Mouse (Mus musculus): ENCODE measurements around the gene Lpar6. TPM values are rescaled to one million over a fixed set of nuclear protein-coding genes. Genes with fewer than 3 reads are reported as not detected.
A peak's percentile ranks its signal among the peaks of the same experiment; 100 is the strongest.

Gene Lpar6
- 18.9 and 20.0 TPM in 2 replicates for polyA plus RNA-seq (2016; fragmentation: Nextera tagmentation; extraction: Ambion mirVana)

DNA sequence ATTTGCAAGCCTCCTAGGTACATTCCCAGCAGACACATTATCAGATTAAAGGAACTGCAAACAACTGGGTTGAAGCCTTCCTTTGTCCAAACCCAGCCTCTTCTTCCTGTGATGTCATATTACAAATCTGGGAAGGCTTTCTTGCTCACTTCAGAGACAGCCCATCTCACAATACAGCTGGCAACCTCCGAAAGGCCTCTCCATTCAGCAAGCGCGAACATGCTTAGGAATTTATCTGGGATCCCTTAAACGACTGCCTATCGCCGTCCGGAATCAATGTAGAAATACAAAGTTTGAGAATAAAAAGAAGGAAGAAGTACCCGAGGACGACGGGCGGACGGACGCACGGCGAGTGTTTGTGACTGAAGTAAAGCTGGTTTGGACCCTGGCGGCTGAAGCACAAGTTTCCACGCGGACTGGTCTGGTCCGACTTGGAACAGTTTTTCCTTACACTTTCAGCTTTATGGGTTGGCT, at the start of gene Lpar6:
TSS of gene Lpar6 (plus strand) at position 48 of the 474 bp plus-strand sequence.
- Histone ChIP-seq H3K27me3 (ENCODE audit: low read depth, poor library complexity, severe bottlenecking) (no peaks in the 10 kb centered on the region), H3K4me3 (peak within 1 kb of the TSS; percentile 66), H3K9me3 (replicated peaks) (no peaks in the 10 kb centered on the region), H3K36me3 (peaks cover 17% of the 10 kb centered on the region), H3K4me1 (peaks cover 31% of the 10 kb centered on the region), H3K27ac (peak within 1 kb of the TSS; percentile 96)
- peak; percentile 72 for DNase-seq (ENCODE audit: low spot score)
- WGBS: under 1% methylated on average over 19 of the region's 19 CpGs

DNA sequence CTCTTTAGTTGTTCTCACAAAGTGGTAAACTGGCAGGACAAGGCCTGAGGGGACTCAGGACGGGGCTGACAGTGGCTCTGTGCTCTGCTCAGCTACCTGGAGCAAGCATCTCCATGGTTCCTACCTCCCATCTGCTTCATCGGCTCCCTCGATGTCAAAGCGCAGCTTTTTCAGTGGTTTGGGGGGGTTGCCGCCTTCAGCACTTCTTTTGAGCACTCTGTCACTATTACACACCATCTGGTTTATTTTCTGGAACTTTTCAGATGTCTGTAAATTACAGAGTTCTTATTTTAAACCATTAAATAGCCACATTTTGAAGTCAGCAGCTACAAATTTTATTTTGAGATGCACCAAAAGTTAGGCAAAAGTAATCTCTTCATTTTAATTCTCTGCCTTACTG, 38.6 kb upstream of the Lpar6 start:
- H3K4me1 ChIP-seq: peaks cover 12% of the 10 kb centered on the region
- no peak for DNase-seq (ENCODE audit: low spot score)
- peaks cover 7% of the 10 kb centered on the region for H3K36me3 ChIP-seq
- no peaks in the 10 kb centered on the region for H3K27me3 ChIP-seq (ENCODE audit: low read depth, poor library complexity, severe bottlenecking)
- H3K9me3 ChIP-seq (replicated peaks): no peaks in the 10 kb centered on the region
- WGBS: 29% methylated on average over 5 of the region's 5 CpGs
- peak overlapping the region; percentile 44; the same call in 1 of the 2 replicates for H3K27ac ChIP-seq
- no peak overlapping the region for H3K4me3 ChIP-seq

DNA sequence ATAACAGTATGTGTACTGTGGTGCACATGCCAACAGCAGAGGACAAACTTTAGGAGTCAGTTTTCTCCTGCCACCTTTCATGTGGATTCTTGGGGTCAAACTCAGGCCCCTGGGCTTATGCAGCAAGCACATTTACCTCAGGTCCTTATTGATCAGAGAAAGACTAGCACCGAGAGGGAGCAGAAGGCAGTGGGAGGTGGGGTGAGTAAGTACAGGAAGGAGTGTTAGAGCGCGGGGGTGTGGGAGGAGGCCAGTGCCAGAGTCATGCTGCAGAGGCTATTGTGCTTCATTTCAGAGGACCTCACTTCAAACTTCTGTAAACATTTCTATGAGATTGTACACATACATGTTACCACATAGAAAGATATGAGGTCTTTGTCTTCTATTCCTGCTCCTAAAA, 36.2 kb upstream of the Lpar6 start:
- 60% methylated on average over 3 of the region's 3 CpGs for WGBS
- no peaks in the 10 kb centered on the region for H3K27me3 ChIP-seq (ENCODE audit: low read depth, poor library complexity, severe bottlenecking)
- H3K27ac ChIP-seq: no peak overlapping the region
- no peak for DNase-seq (ENCODE audit: low spot score)
- H3K4me1 ChIP-seq: peaks cover 12% of the 10 kb centered on the region
- no peak overlapping the region for H3K4me3 ChIP-seq
- H3K9me3 ChIP-seq (replicated peaks): no peaks in the 10 kb centered on the region
- no peaks in the 10 kb centered on the region for H3K36me3 ChIP-seq

DNA sequence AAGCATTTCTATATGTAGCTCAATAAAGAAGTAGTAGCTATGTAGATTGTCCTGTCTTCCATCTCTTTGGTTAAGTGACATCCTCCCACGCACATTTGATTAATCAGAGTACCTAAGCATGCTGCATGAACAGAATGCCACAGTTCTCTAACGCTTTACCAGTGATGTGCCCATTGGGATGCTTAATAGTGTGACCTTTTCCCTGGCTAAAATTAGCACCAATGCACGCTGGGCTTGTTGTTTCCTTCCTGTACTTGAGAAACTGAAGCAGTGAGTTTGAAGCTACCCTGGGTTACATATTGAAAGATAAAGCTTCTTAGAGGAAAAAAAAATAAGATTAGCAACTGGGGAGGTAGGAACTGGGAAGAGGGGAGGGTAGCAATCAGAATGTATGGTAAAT, 33.7 kb upstream of the Lpar6 start:
- H3K9me3 ChIP-seq (replicated peaks): no peaks in the 10 kb centered on the region
- H3K4me1 ChIP-seq: peaks cover under 1% of the 10 kb centered on the region
- H3K36me3 ChIP-seq: no peaks in the 10 kb centered on the region
- H3K4me3 ChIP-seq: no peak overlapping the region
- WGBS: 80% methylated on average over 3 of the region's 3 CpGs
- no peak overlapping the region for H3K27ac ChIP-seq
- H3K27me3 ChIP-seq (ENCODE audit: low read depth, poor library complexity, severe bottlenecking): no peaks in the 10 kb centered on the region
- DNase-seq (ENCODE audit: low spot score): no peak

DNA sequence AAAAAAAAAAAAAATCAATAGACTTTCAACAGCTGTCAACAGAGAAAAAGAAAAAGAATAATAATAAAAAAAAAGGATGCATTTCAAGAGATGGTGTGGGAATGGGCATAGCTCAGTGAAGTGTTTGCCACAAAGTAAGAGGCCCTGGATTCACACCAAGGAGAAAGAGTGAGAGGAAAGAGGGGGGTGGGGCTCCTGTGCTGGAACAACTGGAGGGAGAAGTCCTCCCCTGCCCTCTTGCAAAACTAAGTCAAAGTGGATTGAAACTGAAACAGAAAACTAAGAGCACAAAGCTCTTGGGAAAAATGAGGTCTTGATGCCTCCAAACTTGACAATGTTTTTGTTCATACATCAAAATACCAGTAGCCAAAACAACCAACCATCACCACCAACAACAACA, 28.4 kb upstream of the Lpar6 start:
- Histone ChIP-seq H3K4me1 (no peaks in the 10 kb centered on the region), H3K27ac (no peak overlapping the region), H3K36me3 (no peaks in the 10 kb centered on the region), H3K27me3 (ENCODE audit: low read depth, poor library complexity, severe bottlenecking) (no peaks in the 10 kb centered on the region), H3K4me3 (no peak overlapping the region), H3K9me3 (replicated peaks) (no peaks in the 10 kb centered on the region)
- DNase-seq (ENCODE audit: low spot score): no peak

DNA sequence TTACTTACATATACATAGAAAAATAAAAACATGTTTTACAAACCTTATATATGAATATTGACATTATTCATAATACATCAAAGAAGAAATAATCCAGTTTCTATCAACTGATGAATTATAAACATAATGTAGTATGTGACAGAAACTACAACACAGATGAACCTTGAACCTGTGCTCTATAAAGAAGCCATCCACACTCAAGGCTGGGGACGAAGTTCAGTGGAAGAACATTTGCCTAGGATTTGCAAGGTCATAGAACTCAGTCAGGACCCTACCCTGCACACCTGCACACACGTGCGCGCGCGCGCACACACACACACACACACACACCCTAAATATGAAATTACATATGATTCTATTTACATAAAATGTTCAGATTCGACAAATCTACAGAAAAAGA, 27.5 kb upstream of the Lpar6 start:
- H3K4me3 ChIP-seq: no peak overlapping the region
- whole genome bisulfite sequencing: 95% methylated on average over 8 of the region's 8 CpGs
- no peaks in the 10 kb centered on the region for H3K27me3 ChIP-seq (ENCODE audit: low read depth, poor library complexity, severe bottlenecking)
- no peaks in the 10 kb centered on the region for H3K4me1 ChIP-seq
- DNase-seq (ENCODE audit: low spot score): no peak
- peaks cover 3% of the 10 kb centered on the region; the same call in 1 of the 2 replicates for H3K36me3 ChIP-seq
- no peaks in the 10 kb centered on the region for H3K9me3 ChIP-seq (replicated peaks)
- H3K27ac ChIP-seq: no peak overlapping the region

DNA sequence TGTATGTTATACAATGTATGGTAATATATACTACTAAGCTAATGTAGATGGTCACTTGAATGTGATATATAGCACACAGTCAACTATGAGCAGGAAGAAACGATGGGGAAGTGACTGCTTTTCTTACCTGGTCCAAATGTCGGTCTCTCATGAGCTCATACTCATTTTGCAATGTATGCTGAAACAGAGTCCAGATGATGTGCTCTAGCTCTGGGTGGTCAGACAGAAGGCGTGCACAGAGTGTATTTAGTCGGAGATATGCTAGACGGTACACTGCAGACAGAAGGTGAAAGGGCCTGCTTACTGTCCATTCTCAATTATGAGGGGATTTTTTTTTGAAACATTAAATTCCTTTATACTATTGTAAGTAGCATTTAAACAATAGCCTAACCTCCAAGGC, 26.2 kb upstream of the Lpar6 start:
- no peak overlapping the region for H3K27ac ChIP-seq

DNA sequence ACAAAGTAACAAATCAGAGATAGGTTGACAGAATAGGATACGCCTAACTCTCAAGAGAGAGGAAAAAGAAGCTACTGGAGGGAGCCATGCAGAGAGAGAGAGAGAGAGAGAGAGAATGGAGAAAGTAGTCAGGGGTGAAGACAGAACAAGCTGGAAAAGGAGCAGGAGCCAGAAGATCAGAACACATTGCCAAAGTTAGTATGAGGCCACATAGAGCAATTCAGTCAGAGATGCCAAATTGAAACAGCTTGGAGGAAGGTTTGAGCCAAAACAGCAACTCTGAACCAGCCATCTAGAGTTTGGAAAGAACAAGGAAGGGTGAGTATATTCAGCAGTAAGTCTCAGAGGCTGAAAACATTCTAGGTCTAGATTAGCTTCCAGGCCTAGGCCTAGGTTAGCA, 20.6 kb upstream of the Lpar6 start:
- no peaks in the 10 kb centered on the region for H3K9me3 ChIP-seq (replicated peaks)
- H3K4me3 ChIP-seq: no peak overlapping the region
- DNase-seq (ENCODE audit: low spot score): no peak
- H3K27ac ChIP-seq: no peak overlapping the region
- peaks cover 5% of the 10 kb centered on the region; the same call in 1 of the 2 replicates for H3K36me3 ChIP-seq
- H3K4me1 ChIP-seq: no peaks in the 10 kb centered on the region
- H3K27me3 ChIP-seq (ENCODE audit: low read depth, poor library complexity, severe bottlenecking): no peaks in the 10 kb centered on the region
- WGBS: 85% methylated on average over 1 of the region's 1 CpGs

More for the DNA sequence above, 26.2 kb upstream of the Lpar6 start:
- Histone ChIP-seq H3K9me3 (replicated peaks) (no peaks in the 10 kb centered on the region), H3K27me3 (ENCODE audit: low read depth, poor library complexity, severe bottlenecking) (no peaks in the 10 kb centered on the region), H3K4me3 (no peak overlapping the region), H3K4me1 (no peaks in the 10 kb centered on the region), H3K36me3 (peaks cover 5% of the 10 kb centered on the region; the same call in 1 of the 2 replicates)
- DNase-seq (ENCODE audit: low spot score): no peak
- WGBS: 93% methylated on average over 5 of the region's 5 CpGs

DNA sequence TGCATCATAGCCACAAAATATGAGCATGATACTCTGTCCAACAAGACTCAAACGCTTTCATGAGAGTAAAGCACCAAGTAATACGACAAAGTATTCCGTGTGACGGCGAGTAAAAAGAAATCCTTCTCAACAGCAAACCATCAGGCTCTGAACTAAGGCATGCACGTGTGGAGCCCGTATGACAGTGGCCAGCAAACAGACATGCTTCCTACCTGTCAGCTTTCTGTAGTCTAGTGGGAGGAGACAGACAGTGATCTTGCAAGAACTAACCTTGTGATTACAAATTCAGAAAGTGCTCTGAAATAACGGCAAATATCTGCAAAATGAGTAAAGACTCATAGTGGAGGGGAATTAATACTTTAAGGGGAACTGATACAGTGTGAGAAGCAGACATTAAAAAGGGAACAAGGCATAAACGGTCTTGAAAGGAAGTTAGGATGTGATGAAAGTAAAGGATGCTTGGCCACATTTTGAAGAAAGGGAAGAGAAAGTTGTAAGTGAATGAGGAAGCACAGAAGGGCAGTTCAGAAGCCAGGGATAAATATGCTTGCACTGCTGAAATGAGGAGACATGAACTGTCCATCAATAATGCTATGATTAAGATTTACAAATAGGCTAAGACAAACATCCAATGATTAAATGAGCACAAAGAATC, 15.3 kb upstream of the Lpar6 start:
- Histone ChIP-seq H3K4me3 (no peak overlapping the region), H3K27me3 (ENCODE audit: low read depth, poor library complexity, severe bottlenecking) (no peaks in the 10 kb centered on the region), H3K36me3 (no peaks in the 10 kb centered on the region), H3K9me3 (replicated peaks) (no peaks in the 10 kb centered on the region), H3K27ac (no peak overlapping the region), H3K4me1 (no peaks in the 10 kb centered on the region)
- 92% methylated on average over 9 of the region's 9 CpGs for WGBS
- no peak for DNase-seq (ENCODE audit: low spot score)

DNA sequence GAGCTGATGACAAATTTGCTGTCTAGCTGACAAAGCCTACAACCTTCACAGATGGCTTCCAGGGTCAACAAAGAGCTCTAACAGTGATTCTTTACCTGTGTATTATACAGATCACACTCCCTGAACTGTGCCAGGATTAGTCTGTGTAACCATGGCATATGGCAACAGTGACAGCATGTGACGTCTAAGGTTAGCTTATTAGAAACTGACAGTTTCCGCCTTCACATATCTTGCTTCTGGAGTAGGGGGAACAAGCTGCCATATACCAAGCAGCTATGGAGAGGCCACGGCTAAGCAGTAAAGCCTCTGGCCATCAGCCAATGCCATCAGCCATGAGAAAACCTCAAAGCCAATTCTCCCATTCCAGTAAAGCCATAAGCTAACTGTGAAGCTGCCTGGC, 11.3 kb upstream of the Lpar6 start:
- WGBS: 84% methylated on average over 3 of the region's 3 CpGs
- Histone ChIP-seq H3K9me3 (replicated peaks) (no peaks in the 10 kb centered on the region), H3K27me3 (ENCODE audit: low read depth, poor library complexity, severe bottlenecking) (no peaks in the 10 kb centered on the region), H3K4me1 (peaks cover 5% of the 10 kb centered on the region), H3K36me3 (0 out of 2 replicates have a peak, but pooled peaks cover 4% of the 10 kb centered on the region), H3K27ac (no peak overlapping the region), H3K4me3 (no peak overlapping the region)
- no peak for DNase-seq (ENCODE audit: low spot score)

DNA sequence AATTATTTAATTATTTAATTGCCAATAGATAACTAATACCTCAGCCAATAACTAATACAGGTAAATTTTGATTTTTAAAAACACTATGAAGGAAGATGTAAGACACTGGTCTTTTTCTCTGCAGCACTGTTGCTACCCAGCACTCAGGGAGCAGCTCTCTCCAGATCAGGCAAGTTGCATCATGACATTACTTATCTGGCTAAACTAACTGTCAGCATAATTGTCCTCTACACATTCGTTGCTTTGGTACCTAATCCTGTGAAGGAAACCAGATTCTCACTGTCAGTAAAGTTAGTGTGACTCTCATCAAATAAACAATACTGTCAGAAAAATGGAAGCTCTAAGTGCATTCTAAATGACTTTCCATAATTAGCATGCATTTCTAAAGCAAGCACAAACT, 10.8 kb upstream of the Lpar6 start:
- 0 out of 2 replicates have a peak, but pooled peaks cover 4% of the 10 kb centered on the region for H3K36me3 ChIP-seq
- no peak for DNase-seq (ENCODE audit: low spot score)
- H3K27ac ChIP-seq: no peak overlapping the region
- peaks cover 10% of the 10 kb centered on the region for H3K4me1 ChIP-seq
- no peaks in the 10 kb centered on the region for H3K27me3 ChIP-seq (ENCODE audit: low read depth, poor library complexity, severe bottlenecking)
- H3K4me3 ChIP-seq: no peak overlapping the region
- 10% methylated on average over 1 of the region's 1 CpGs for WGBS
- no peaks in the 10 kb centered on the region for H3K9me3 ChIP-seq (replicated peaks)

DNA sequence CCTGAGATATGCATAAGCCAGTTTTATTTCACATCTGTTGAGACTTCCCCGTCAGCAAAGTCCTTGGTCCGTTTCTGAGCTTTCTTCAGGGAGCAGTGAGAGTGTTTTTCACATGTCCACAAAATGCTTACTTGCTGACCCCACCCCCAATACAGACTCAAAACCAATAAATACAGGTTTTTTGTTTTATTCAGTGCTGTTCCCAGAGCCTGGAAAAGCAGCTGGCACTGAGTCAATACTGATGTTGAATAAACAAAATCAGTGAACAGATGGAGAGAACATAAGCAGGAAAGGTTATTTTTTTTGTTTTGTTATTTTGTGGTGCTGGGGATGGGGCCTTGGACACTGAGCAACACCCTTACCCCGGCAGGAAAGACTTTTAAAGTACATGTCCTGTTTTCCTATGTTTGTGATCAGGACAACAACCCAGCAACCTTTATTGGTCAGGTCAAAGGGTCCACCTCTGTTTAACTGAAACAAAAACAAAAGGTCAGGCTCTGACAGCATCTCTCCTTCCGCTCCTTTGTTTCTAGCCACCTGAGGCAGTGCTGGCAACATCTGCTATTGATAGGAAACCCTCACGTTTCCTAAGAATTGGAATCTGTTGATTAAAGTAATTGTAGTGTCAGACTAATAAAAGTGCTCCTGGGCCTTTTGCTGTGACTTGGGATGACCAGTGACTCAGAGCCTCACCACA, 6.3 kb upstream of the Lpar6 start:
- Histone ChIP-seq H3K9me3 (replicated peaks) (no peaks in the 10 kb centered on the region), H3K27me3 (ENCODE audit: low read depth, poor library complexity, severe bottlenecking) (no peaks in the 10 kb centered on the region), H3K4me3 (no peak overlapping the region), H3K27ac (peak overlapping the region; percentile 78), H3K36me3 (0 out of 2 replicates have a peak, but pooled peaks cover 4% of the 10 kb centered on the region), H3K4me1 (peaks cover 34% of the 10 kb centered on the region)
- DNase-seq (ENCODE audit: low spot score): peak; percentile 36
- WGBS: 16% methylated on average over 5 of the region's 5 CpGs

DNA sequence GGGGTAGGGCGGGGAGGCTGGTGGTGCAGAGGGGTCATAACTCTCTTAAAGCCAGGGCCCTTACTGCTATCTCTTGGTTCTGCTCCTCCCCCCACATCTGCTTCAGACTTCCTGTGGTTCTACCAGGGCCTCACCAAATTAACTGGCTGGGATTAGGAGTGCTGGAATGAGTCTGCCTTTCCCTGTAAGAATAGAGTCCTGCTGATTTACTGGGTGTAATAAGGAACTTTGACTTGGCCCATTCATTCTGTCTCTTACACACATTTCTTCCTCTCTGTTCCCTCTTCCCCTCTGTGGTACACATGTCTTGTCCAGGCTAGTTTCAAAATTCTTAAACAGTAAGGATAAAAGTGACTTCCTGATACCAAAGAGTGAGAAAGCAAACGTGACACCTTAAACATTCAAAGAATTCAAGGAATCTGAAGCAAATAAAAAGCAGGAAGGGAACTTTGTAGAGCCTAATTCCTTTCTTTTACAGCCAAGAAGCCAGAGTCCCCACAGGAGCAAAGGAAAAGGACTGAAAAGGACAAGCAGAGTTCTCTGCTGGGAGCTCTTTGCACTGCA, 3.1 kb upstream of the Lpar6 start:
- H3K27me3 ChIP-seq (ENCODE audit: low read depth, poor library complexity, severe bottlenecking): no peaks in the 10 kb centered on the region
- H3K27ac ChIP-seq: peak overlapping the region; percentile 81
- no peaks in the 10 kb centered on the region for H3K9me3 ChIP-seq (replicated peaks)
- peak overlapping the region; percentile 17; the same call in 1 of the 2 replicates for H3K4me3 ChIP-seq
- H3K36me3 ChIP-seq: 0 out of 2 replicates have a peak, but pooled peaks cover 4% of the 10 kb centered on the region
- H3K4me1 ChIP-seq: peaks cover 42% of the 10 kb centered on the region
- DNase-seq (ENCODE audit: low spot score): peak; percentile 63
- WGBS: 0% methylated on average over 2 of the region's 2 CpGs

Measured in limb, embryonic 10.5 days (tissue).